Mouse (Mus musculus) hindlimb bud, embryonic 11.5 days (tissue): ENCODE measurements around the gene Olfr1305.

Experiments
- DNase-seq: peaks from one replicate; pipeline ENCODE4 v3.0.0-alpha.2; 2012; ENCODE audit warnings: low read depth, low spot score; ENCODE audit errors: extremely low spot score

The Olfr1305 gene

GRCm38 (mm10) chr2:111877049-111877448 is at the start of gene Olfr1305:
TSS of gene Olfr1305 (minus strand) at chr2:111877149.
- no peak for DNase-seq

- DNase-seq: no peak
Measured at GRCm38 (mm10) chr2:111916171-111916570, 39.2 kb upstream of the Olfr1305 start, which contains the start of gene Olfr1306. TSS of gene Olfr1306 (minus strand) at chr2:111916271.

GRCm38 (mm10) chr2:111820240-111820639 is 56.7 kb downstream of the Olfr1305 start, which contains the start of gene Olfr1303:
TSS of gene Olfr1303 (minus strand) at chr2:111820340.
- DNase-seq: no peak
